Mouse (Mus musculus) stomach, adult 2 months (tissue): Measurements from ENCODE around the gene Gm21292. TPM values are rescaled to one million over a fixed set of nuclear protein-coding genes. Genes with fewer than 3 reads are reported as not detected.

Source experiments
- polyA plus RNA-seq: library from polyadenylated mRNA; depleted of rRNA; stranded (reverse); fragments of >200 nt; gene quantifications from 2 replicates; pipeline ENCODE4 v1.2.3, GENCODE M21; 2012; rRNA removed

Gm21292 gene
- polyA plus RNA-seq: not detected in 2 replicates

GRCm38 (mm10) chrY:9133824-9134223 is at the start of gene Gm21292:
Gm21292 (minus strand) TSS chrY:9133924.

Other genes starting within 250 kb of the Gm21292 start
- not detected in 2 replicates for gene Gm21721, start 68.3 kb upstream of the Gm21292 start, polyA plus RNA-seq
- not detected in 2 replicates for gene Gm21812, start 213.3 kb upstream of the Gm21292 start, polyA plus RNA-seq